Mouse (Mus musculus) ES-E14 (cell line): Measurements from ENCODE around the gene Slc7a6os. TPM values are rescaled to one million over a fixed set of nuclear protein-coding genes. Genes with fewer than 3 reads are reported as not detected.

Experiments
- DNase-seq: peaks from one replicate; pipeline ENCODE4 v3.0.0-alpha.2; 2013; ENCODE audit warnings: low read depth, low spot score
- H3K27ac ChIP-seq: 2 replicates; pipeline ENCODE4 v1.5.1; 2012; ENCODE audit warnings: low read depth, mild to moderate bottlenecking, low read length, moderate library complexity, mixed read lengths; ENCODE audit not compliant: poor library complexity, insufficient read depth, severe bottlenecking
- H3K36me3 ChIP-seq: 2 replicates; pipeline ENCODE4 v1.6.1; 2012; ENCODE audit warnings: mild to moderate bottlenecking, low read length, moderate library complexity, mixed read lengths; ENCODE audit not compliant: control insufficient read depth, poor library complexity, insufficient read depth, severe bottlenecking
- H3K4me1 ChIP-seq, 2 experiments: fragments of 150-350 bp in 1 of 2; sonication (generic) in 1 of 2; 2 replicates each; pipeline ENCODE4 v1.6.1; 2012; ENCODE audit warnings: low read length in 2 of 2, mild to moderate bottlenecking in 1 of 2, mixed read lengths in 1 of 2; ENCODE audit not compliant: control insufficient read depth in 2 of 2, insufficient read depth in 2 of 2, poor library complexity in 1 of 2
- H3K4me3 ChIP-seq, 2 experiments: fragments of 150-350 bp in 1 of 2; sonication (generic) in 1 of 2; 2 replicates each; pipeline ENCODE4 v1.5.1; 2012; ENCODE audit warnings: low read length in 2 of 2, low read depth in 1 of 2, mild to moderate bottlenecking in 1 of 2, mixed read lengths in 1 of 2; ENCODE audit not compliant: insufficient read depth in 1 of 2, poor library complexity in 1 of 2, severe bottlenecking in 1 of 2
- H3K9ac ChIP-seq: 2 replicates; pipeline ENCODE4 v1.6.1; 2012; ENCODE audit warnings: low read depth, mild to moderate bottlenecking, low read length, mixed read lengths; ENCODE audit not compliant: poor library complexity, insufficient read depth, severe bottlenecking
- H3K9me3 ChIP-seq: fragments of 150-350 bp; sonication (generic); 2 replicates; pipeline ENCODE4 v1.6.1; 2012; ENCODE audit warnings: low read depth, mild to moderate bottlenecking, low read length; ENCODE audit not compliant: control insufficient read depth, insufficient read depth
- CHD2 ChIP-seq: IDR thresholded peaks from 2 replicates; pipeline ENCODE4 v1.6.1; 2014; ENCODE audit warnings: mild to moderate bottlenecking, low read depth, low read length, inconsistent platforms
- HCFC1 ChIP-seq: IDR thresholded peaks from 2 replicates; pipeline ENCODE4 v1.6.1; 2012; ENCODE audit warnings: low read length, inconsistent platforms, borderline replicate concordance; ENCODE audit not compliant: insufficient read depth
- MAFK ChIP-seq: IDR thresholded peaks from 2 replicates; pipeline ENCODE4 v1.6.1; 2014; ENCODE audit warnings: mild to moderate bottlenecking, low read depth, low read length, inconsistent platforms; ENCODE audit not compliant: insufficient read depth
- ZC3H11A ChIP-seq: IDR thresholded peaks from 2 replicates; pipeline ENCODE4 v1.6.1; 2012; ENCODE audit warnings: low read depth, mild to moderate bottlenecking, inconsistent platforms, low read length, borderline replicate concordance
- ZNF384 ChIP-seq: IDR thresholded peaks from 2 replicates; pipeline ENCODE4 v1.6.1; 2012; ENCODE audit warnings: low read depth, low read length, inconsistent platforms
- in situ Hi-C, 2 experiments: fragments of 600-800 bp; cut with MboI; formaldehyde crosslinking; loops; one replicate each; pipeline ENCODE4 v1.15.1; 2025; ENCODE audit warnings: low sequenced_read_pairs in 2 of 2, inconsistent platforms in 1 of 2; ENCODE audit not compliant: unreplicated experiment in 2 of 2
- total RNA-seq: library from RNA; depleted of rRNA; stranded (reverse); fragments of 300-350 nt; gene quantifications from 2 replicates; pipeline ENCODE4 v1.2.3, GENCODE M21; 2012

The Slc7a6os gene
- total RNA-seq, 1 experiment, result 69.1 TPM

- H3K9me3 ChIP-seq, result no peaks in the 10 kb centered on the region
- TF ChIP-seq HCFC1 (no peak), CHD2 (no peak), MAFK (no peak), ZNF384 (no peak), ZC3H11A (no peak)
- no peak overlapping the region for H3K4me3 ChIP-seq
- H3K9ac ChIP-seq, result no peak overlapping the region
- in situ Hi-C loops, result no loop called here
- H3K4me1 ChIP-seq, result no peaks in the 10 kb centered on the region
- no peak overlapping the region for H3K27ac ChIP-seq
- peaks cover 34% of the 10 kb centered on the region for H3K36me3 ChIP-seq
- no peak for DNase-seq
These were observed 26.4 kb upstream of the Slc7a6os start for GRCm38 (mm10) chr8:106237106-106237505.

DNA sequence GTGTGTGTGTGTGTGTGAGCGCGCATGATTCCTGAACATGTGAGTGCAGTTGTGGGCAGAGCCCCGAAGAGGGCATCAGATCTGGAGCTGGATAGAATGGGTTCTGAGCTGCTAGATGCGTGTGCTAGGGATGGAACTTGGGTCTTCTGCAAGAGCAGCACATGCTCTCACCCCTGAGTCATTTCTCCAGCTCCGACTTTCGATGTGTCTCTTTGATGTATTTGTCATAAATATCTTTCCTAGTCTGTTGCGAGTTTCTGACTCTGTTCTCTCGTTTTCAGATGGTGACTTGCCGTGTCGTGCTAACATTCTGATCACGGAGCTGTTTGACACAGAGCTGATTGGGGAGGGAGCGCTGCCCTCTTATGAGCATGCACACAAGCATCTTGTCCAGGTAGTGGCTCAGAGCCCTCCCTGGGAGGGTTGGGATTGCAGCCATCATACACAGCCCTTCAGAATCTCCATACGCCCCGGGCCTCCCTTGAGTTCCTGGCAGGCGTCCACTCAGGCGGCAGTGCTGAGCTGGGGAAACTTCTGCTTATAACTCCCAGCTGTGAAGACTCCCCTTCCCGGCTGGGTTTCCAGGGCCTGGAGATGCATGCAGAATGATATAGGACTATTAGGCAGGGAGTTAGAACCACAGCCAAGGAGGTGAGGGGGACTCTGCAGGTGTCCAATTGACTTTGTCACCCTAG lies 24.0 kb upstream of the Slc7a6os start:
- DNase-seq, result no peak
- Histone ChIP-seq H3K4me1 (no peaks in the 10 kb centered on the region), H3K36me3 (peaks cover 38% of the 10 kb centered on the region), H3K9ac (no peak overlapping the region), H3K27ac (no peak overlapping the region), H3K4me3 (no peak overlapping the region), H3K9me3 (no peaks in the 10 kb centered on the region)
- in situ Hi-C loops, result no loop called here
- TF ChIP-seq MAFK (no peak), ZNF384 (no peak), HCFC1 (no peak), ZC3H11A (no peak)

DNA sequence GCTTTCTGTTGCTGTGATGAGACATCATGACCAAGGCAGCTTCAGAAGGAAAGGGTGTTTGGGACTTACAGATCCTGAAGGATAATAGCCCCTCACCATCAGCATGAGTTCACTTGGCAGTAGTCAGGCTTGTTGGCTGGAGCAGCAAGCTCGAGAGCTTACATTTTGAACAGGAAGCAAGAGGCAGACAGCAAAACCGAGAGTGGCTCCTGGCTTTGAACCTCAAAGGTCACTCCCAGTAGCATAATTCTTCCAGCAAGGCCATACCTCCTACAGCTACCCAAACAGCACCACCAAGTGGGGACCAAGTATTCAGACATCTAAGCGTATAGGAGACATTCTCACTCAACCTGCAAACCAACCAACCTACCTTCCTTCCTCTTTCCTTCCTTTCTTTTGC lies 22.0 kb upstream of the Slc7a6os start:
- DNase-seq, result no peak
- H3K9ac ChIP-seq, result no peak overlapping the region
- peaks cover 49% of the 10 kb centered on the region for H3K36me3 ChIP-seq
- H3K4me3 ChIP-seq, result no peak overlapping the region
- H3K9me3 ChIP-seq, result no peaks in the 10 kb centered on the region
- no peak overlapping the region for H3K27ac ChIP-seq
- in situ Hi-C loops, result no loop called here
- H3K4me1 ChIP-seq, result no peaks in the 10 kb centered on the region
- TF ChIP-seq MAFK (no peak), CHD2 (no peak), ZC3H11A (no peak), HCFC1 (no peak), ZNF384 (no peak)

DNA sequence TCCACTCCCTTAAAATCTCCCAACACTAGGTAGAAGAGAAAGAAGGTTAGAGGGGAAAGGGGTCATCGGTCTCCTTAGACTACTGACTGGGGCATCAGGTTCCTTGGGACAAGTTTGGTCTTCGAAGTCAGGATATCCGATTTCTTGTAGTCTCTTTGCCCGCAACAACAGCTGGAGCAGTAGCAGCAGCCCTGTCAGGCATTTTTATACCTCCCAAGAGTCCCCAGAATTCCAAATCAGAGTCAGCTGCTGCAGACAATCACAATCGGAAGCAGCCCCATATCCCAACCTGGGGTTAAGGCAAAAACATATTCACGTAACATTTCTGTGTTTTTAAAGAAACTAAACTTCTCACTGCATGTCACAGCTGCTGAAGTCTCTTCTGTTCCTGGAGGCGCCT lies 20.8 kb upstream of the Slc7a6os start:
- H3K9me3 ChIP-seq, result no peaks in the 10 kb centered on the region
- no peak for TF ChIP-seq HCFC1
- H3K4me3 ChIP-seq, result no peak overlapping the region
- in situ Hi-C loops, result no loop called here
- no peak overlapping the region for H3K27ac ChIP-seq
- no peak for DNase-seq
- H3K9ac ChIP-seq, result no peak overlapping the region
- H3K36me3 ChIP-seq, result peaks cover 41% of the 10 kb centered on the region
- H3K4me1 ChIP-seq, result no peaks in the 10 kb centered on the region

DNA sequence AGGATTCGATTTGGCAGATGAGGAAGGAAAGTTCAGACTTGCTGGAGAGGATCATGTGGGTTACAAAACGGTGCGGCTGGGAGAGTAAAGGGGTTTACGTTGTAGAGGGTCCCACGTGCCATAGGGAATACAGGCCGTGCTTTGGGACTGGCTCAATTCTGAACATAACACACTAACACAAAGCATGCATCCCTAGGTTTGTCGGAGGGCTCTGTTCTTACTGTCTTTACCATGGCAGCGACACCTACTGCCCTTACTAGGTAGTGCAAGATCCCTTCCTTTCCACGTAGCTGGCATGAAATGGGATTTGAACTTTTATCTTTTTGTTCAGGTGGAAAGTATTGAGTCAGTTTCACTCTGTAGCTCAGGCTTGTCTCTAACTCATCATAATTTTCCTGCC lies 15.9 kb upstream of the Slc7a6os start:
- Histone ChIP-seq H3K9ac (no peak overlapping the region), H3K27ac (no peak overlapping the region), H3K4me1 (no peaks in the 10 kb centered on the region), H3K4me3 (no peak overlapping the region), H3K9me3 (no peaks in the 10 kb centered on the region), H3K36me3 (peaks cover 33% of the 10 kb centered on the region)
- no peak for TF ChIP-seq HCFC1
- no peak for TF ChIP-seq ZNF384
- TF ChIP-seq ZC3H11A, result no peak
- no peak for TF ChIP-seq CHD2
- no peak for TF ChIP-seq MAFK
- DNase-seq, result peak; percentile 56
- in situ Hi-C loops, result no loop called here
